Mouse (Mus musculus) embryonic facial prominence, embryonic 15.5 days (tissue): Measurements from ENCODE around the gene Gbgt1. TPM values are rescaled to one million over a fixed set of nuclear protein-coding genes. Genes with fewer than 3 reads are reported as not detected.

ENCODE experiments used
- polyA plus RNA-seq: library from polyadenylated mRNA; unstranded; fragments of >200 nt; fragmentation: Nextera tagmentation; extraction: Ambion mirVana; gene quantifications from 2 replicates; pipeline ENCODE4 v1.2.1, GENCODE M21; 2015

The Gbgt1 gene
- polyA plus RNA-seq, 1 experiment from 2014 or later: 1.2 TPM

Other genes with a start within 250 kb of the Gbgt1 start
- gene Ppp1r26, start 50.1 kb upstream of the Gbgt1 start, polyA plus RNA-seq: 5.3 and 6.5 TPM in 2 replicates
- 6.9 and 11.8 TPM in 2 replicates for gene 1700007K13Rik, start 30.6 kb upstream of the Gbgt1 start, polyA plus RNA-seq
- gene Mrps2, start 28.8 kb upstream of the Gbgt1 start, polyA plus RNA-seq: 50.1 and 54.8 TPM in 2 replicates
- gene Gm10134, start 9.2 kb downstream of the Gbgt1 start, polyA plus RNA-seq: 1.7 and 2.2 TPM in 2 replicates
- 69.3 and 70.8 TPM in 2 replicates for gene Ralgds, start 16.2 kb downstream of the Gbgt1 start, polyA plus RNA-seq
- gene Cel, start 66.5 kb downstream of the Gbgt1 start, polyA plus RNA-seq: 0.08 TPM in 1 of 2 replicates, not detected in the other
- gene Gtf3c5, start 86.9 kb downstream of the Gbgt1 start, polyA plus RNA-seq: 45.9 and 47.7 TPM in 2 replicates
- gene Gfi1b, start 125.1 kb downstream of the Gbgt1 start, polyA plus RNA-seq: not detected in 2 replicates
- gene Tsc1, start 144.3 kb downstream of the Gbgt1 start, polyA plus RNA-seq: 17.2 and 18.0 TPM in 2 replicates
- 7.4 and 10.3 TPM in 2 replicates for gene Spaca9, start 202.8 kb downstream of the Gbgt1 start, polyA plus RNA-seq
- 2.9 and 6.5 TPM in 2 replicates for gene Ak8, start 203.3 kb downstream of the Gbgt1 start, polyA plus RNA-seq